Mouse (Mus musculus) forebrain, postnatal 0 days (tissue): Measurements from ENCODE around the gene Slc5a8. TPM values are rescaled to one million over a fixed set of nuclear protein-coding genes. Genes with fewer than 3 reads are reported as not detected.

Experiments used
- ATAC-seq: fragments of 200-750 bp; cut with Nextera tagmentation; 2 replicates; pipeline ENCODE4 v1.8.0; 2017; ENCODE audit warnings: mild to moderate bottlenecking, moderate library complexity
- DNase-seq: peaks from one replicate; pipeline ENCODE4 v3.0.0-alpha.2; 2015
- H3K27ac ChIP-seq: fragments of 300-500 bp; sonication (generic); 2 replicates; pipeline ENCODE4 v1.5.1; 2014; ENCODE audit warnings: low read depth, mild to moderate bottlenecking, antibody characterized with exemption, low read length, moderate library complexity, mixed read lengths
- H3K27me3 ChIP-seq: fragments of 300-500 bp; sonication (generic); 2 replicates; pipeline ENCODE4 v1.6.1; 2014; ENCODE audit warnings: mild to moderate bottlenecking, low read length, mixed read lengths; ENCODE audit not compliant: insufficient read depth
- H3K36me3 ChIP-seq: fragments of 300-500 bp; sonication (generic); 2 replicates; pipeline ENCODE4 v1.6.1; 2014; ENCODE audit warnings: mild to moderate bottlenecking, moderate library complexity; ENCODE audit not compliant: insufficient read depth
- H3K4me1 ChIP-seq: fragments of 300-500 bp; sonication (generic); 2 replicates; pipeline ENCODE4 v1.6.1; 2014; ENCODE audit warnings: antibody characterized with exemption; ENCODE audit not compliant: insufficient read depth
- H3K4me2 ChIP-seq: fragments of 300-500 bp; sonication (generic); 2 replicates; pipeline ENCODE4 v1.6.1; 2014; ENCODE audit warnings: low read depth, mild to moderate bottlenecking, moderate library complexity
- H3K4me3 ChIP-seq: fragments of 300-500 bp; sonication (generic); 2 replicates; pipeline ENCODE4 v1.5.1; 2014; ENCODE audit warnings: low read depth, low read length, mixed read lengths
- H3K9ac ChIP-seq: fragments of 300-500 bp; sonication (generic); 2 replicates; pipeline ENCODE4 v1.6.1; 2014; ENCODE audit warnings: mild to moderate bottlenecking
- H3K9me3 ChIP-seq: fragments of 300-500 bp; sonication (generic); 2 replicates; pipeline ENCODE4 v1.6.1; 2016; ENCODE audit warnings: low read length
- CTCF ChIP-seq: sonication (generic); IDR thresholded peaks from 2 replicates; pipeline ENCODE4 v1.5.1; 2016; ENCODE audit warnings: antibody characterized with exemption, control low read depth, low read depth
- WGBS: fragments of 180-500 bp; shearing (Covaris S2); extraction: QIAGEN DNeasy Blood & Tissue Kit; methylation state at CpG from one replicate; pipeline ENCODE4 v1.1.7; 2014; 5-methylcytosine and 5-hydroxymethylcytosine counted together
- polyA plus RNA-seq: library from polyadenylated mRNA; unstranded; fragments of >200 nt; fragmentation: Nextera tagmentation; extraction: Ambion mirVana; gene quantifications from 2 replicates; pipeline ENCODE4 v1.2.1, GENCODE M21; 2015
- total RNA-seq: library from RNA; depleted of rRNA; stranded (reverse); fragments of >200 nt; gene quantifications from 2 replicates; pipeline ENCODE4 v1.2.3, GENCODE M21; 2014; rRNA removed

The Slc5a8 gene
- total RNA-seq (0.14 and 0.15 TPM in 2 replicates), polyA plus RNA-seq (0.06 and 0.07 TPM in 2 replicates)

- peak; percentile 10 for DNase-seq
- no peak within 1 kb of the TSS; the same call in 1 of the 2 replicates for H3K9ac ChIP-seq
- WGBS, result 2% methylated on average over 31 of the region's 31 CpGs
- TF ChIP-seq CTCF, result no peak
- H3K36me3 ChIP-seq, result no peaks in the 10 kb centered on the region
- peaks cover 9% of the 10 kb centered on the region for H3K27me3 ChIP-seq
- no peak within 1 kb of the TSS for H3K27ac ChIP-seq
- H3K4me2 ChIP-seq, result peak within 1 kb of the TSS; percentile 70
- no peaks in the 10 kb centered on the region for H3K9me3 ChIP-seq
- peak within 1 kb of the TSS; percentile 39 for H3K4me3 ChIP-seq
- ATAC-seq, result 0 out of 2 replicates have a peak, but pooled peaks have one; percentile 18
- no peaks in the 10 kb centered on the region for H3K4me1 ChIP-seq
Measured at GRCm38 (mm10) chr10:88885632-88886090, at the start of gene Slc5a8. Gene Slc5a8 (plus strand): TSS chr10:88885992.

- DNase-seq, result no peak
- Histone ChIP-seq H3K36me3 (no peaks in the 10 kb centered on the region), H3K4me2 (no peak overlapping the region), H3K4me3 (no peak overlapping the region), H3K27ac (no peak overlapping the region), H3K4me1 (no peaks in the 10 kb centered on the region), H3K9me3 (no peaks in the 10 kb centered on the region), H3K9ac (no peak overlapping the region), H3K27me3 (no peaks in the 10 kb centered on the region)
- ATAC-seq, result no peak
- 84% methylated on average over 7 of the region's 7 CpGs for WGBS
- TF ChIP-seq CTCF, result no peak
Measured at GRCm38 (mm10) chr10:88848876-88849476, 36.8 kb upstream of the Slc5a8 start.

- Histone ChIP-seq H3K9me3 (no peaks in the 10 kb centered on the region), H3K4me2 (no peak overlapping the region), H3K27ac (no peak overlapping the region), H3K4me3 (no peak overlapping the region), H3K36me3 (no peaks in the 10 kb centered on the region), H3K27me3 (no peaks in the 10 kb centered on the region), H3K9ac (no peak overlapping the region), H3K4me1 (no peaks in the 10 kb centered on the region)
- no peak for TF ChIP-seq CTCF
- WGBS, result 82% methylated on average over 4 of the region's 4 CpGs
- no peak for ATAC-seq
- no peak for DNase-seq
Measured at GRCm38 (mm10) chr10:88849976-88850375, 35.8 kb upstream of the Slc5a8 start.

GRCm38 (mm10) chr10:88853326-88853725 is 32.5 kb upstream of the Slc5a8 start:
- no peak for TF ChIP-seq CTCF
- Histone ChIP-seq H3K4me3 (no peak overlapping the region), H3K4me2 (no peak overlapping the region), H3K36me3 (no peaks in the 10 kb centered on the region), H3K27ac (no peak overlapping the region), H3K9me3 (no peaks in the 10 kb centered on the region), H3K4me1 (no peaks in the 10 kb centered on the region), H3K9ac (no peak overlapping the region), H3K27me3 (no peaks in the 10 kb centered on the region)
- no peak for DNase-seq
- WGBS, result 88% methylated on average over 7 of the region's 7 CpGs
- ATAC-seq, result no peak

- no peak for DNase-seq
- Histone ChIP-seq H3K9me3 (no peaks in the 10 kb centered on the region), H3K36me3 (no peaks in the 10 kb centered on the region), H3K27ac (no peak overlapping the region), H3K4me2 (no peak overlapping the region), H3K27me3 (no peaks in the 10 kb centered on the region), H3K4me3 (no peak overlapping the region), H3K9ac (no peak overlapping the region), H3K4me1 (no peaks in the 10 kb centered on the region)
- no peak for ATAC-seq
- 78% methylated on average over 3 of the region's 3 CpGs for WGBS
- no peak for TF ChIP-seq CTCF
Measured at GRCm38 (mm10) chr10:88860911-88861310, 24.9 kb upstream of the Slc5a8 start.

- Histone ChIP-seq H3K4me1 (no peaks in the 10 kb centered on the region), H3K9me3 (no peaks in the 10 kb centered on the region), H3K27me3 (no peaks in the 10 kb centered on the region), H3K4me2 (no peak overlapping the region), H3K9ac (no peak overlapping the region), H3K27ac (no peak overlapping the region), H3K36me3 (no peaks in the 10 kb centered on the region), H3K4me3 (no peak overlapping the region)
- ATAC-seq (no peak), DNase-seq (no peak)
- no peak for TF ChIP-seq CTCF
Measured at GRCm38 (mm10) chr10:88861416-88861815, 24.4 kb upstream of the Slc5a8 start.

- 92% methylated on average over 5 of the region's 5 CpGs for WGBS
- ATAC-seq (no peak), DNase-seq (no peak)
- no peaks in the 10 kb centered on the region for H3K4me1 ChIP-seq
- H3K4me2 ChIP-seq, result no peak overlapping the region
- H3K27ac ChIP-seq, result no peak overlapping the region
- TF ChIP-seq CTCF, result no peak
- no peaks in the 10 kb centered on the region for H3K9me3 ChIP-seq
- H3K4me3 ChIP-seq, result no peak overlapping the region
- no peaks in the 10 kb centered on the region for H3K27me3 ChIP-seq
- no peaks in the 10 kb centered on the region for H3K36me3 ChIP-seq
- H3K9ac ChIP-seq, result no peak overlapping the region
Measured at GRCm38 (mm10) chr10:88862293-88862692, 23.5 kb upstream of the Slc5a8 start.
